8 mouse cellular contexts compared by ENCODE assay signal in the genomic region with DNA sequence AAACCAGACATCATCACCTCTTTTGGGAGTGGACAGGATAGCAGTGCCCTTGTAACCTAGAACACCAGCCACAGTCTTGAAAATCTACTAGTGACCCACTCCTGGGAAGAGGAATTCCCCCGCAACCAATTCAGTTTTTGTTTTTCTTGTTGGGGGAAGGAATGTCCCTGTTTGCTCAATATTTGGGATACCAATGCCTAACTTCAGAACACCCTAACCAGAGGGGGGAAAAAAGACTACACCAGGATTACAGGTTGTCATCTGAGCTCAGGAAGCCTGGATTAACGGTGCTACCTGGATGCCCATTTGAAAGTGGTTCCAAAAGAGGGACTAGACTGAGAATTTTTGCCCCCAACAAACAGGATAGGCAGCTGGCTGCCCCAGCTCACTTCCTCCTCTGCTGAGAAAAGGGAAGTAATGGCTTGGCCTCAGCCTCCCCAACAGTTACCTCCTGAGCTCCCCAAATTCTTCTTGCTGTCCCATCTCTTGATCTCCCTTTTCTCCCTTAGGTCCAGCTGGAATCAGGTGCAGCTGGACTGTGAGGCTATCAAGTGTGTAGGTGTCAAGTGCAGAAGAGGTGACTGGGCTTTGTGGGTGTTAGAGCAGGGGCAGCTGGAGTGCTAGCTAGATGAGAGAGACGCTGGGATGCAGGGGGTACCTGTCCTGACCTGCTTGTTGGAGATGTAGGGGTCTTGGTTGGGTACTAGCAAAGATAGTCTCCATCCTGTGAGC. TPM values are rescaled to one million over a fixed set of nuclear protein-coding genes. Genes with fewer than 3 reads are reported as not detected.
DNase-seq lines count a peak whose midpoint lies in the region; ATAC-seq lines count a peak whose summit lies in the region.

No protein-coding gene starts in this region.

- ATAC-seq in kidney, embryonic 15.5 days (replicated peaks; ENCODE audit: low FRiP score) = no peak
- ATAC-seq in embryonic facial prominence, embryonic 14.5 days (ENCODE audit: low read depth) = no peak
- ATAC-seq in neural tube, embryonic 13.5 days (ENCODE audit: low read depth) = no peak
- no peak for ATAC-seq in megakaryocyte-erythroid progenitor cell, adult 5-6 weeks (replicated peaks; ENCODE audit: low FRiP score, low TSS enrichment, poor library complexity, severe bottlenecking)

- H3K4me1 ChIP-seq in kidney, embryonic 15.5 days = peaks cover 33% of the 10 kb centered on the region
- H3K4me1 ChIP-seq in embryonic facial prominence, embryonic 14.5 days (ENCODE audit: control insufficient read depth, insufficient read depth, low read length) = peaks cover 9% of the 10 kb centered on the region; the same call in 1 of the 2 replicates
- peaks cover 49% of the 10 kb centered on the region for H3K4me1 ChIP-seq in limb, embryonic 10.5 days
- H3K4me1 ChIP-seq in neural tube, embryonic 13.5 days (replicated peaks) = peaks cover 24% of the 10 kb centered on the region

- H3K27me3 ChIP-seq in kidney, embryonic 15.5 days = peaks cover 32% of the 10 kb centered on the region
- H3K27me3 ChIP-seq in embryonic facial prominence, embryonic 14.5 days (replicated peaks; ENCODE audit: control insufficient read depth, insufficient read depth, low read length) = peaks cover 12% of the 10 kb centered on the region
- H3K27me3 ChIP-seq in limb, embryonic 10.5 days (ENCODE audit: low read depth, poor library complexity, severe bottlenecking) = peaks cover 43% of the 10 kb centered on the region
- H3K27me3 ChIP-seq in neural tube, embryonic 13.5 days = peaks cover 14% of the 10 kb centered on the region

- H3K9me3 ChIP-seq in kidney, embryonic 15.5 days (replicated peaks) = no peaks in the 10 kb centered on the region
- H3K9me3 ChIP-seq in embryonic facial prominence, embryonic 14.5 days (ENCODE audit: control insufficient read depth, low read length) = no peaks in the 10 kb centered on the region
- H3K9me3 ChIP-seq in limb, embryonic 10.5 days (replicated peaks) = no peaks in the 10 kb centered on the region
- H3K9me3 ChIP-seq in neural tube, embryonic 13.5 days = no peaks in the 10 kb centered on the region

- H3K4me3 ChIP-seq in kidney, embryonic 15.5 days (replicated peaks) = peak overlapping the region; percentile 59
- H3K4me3 ChIP-seq in embryonic facial prominence, embryonic 14.5 days (ENCODE audit: low read depth, low read length) = peak overlapping the region; percentile 48
- peak overlapping the region; percentile 68 for H3K4me3 ChIP-seq in limb, embryonic 10.5 days
- peak overlapping the region; percentile 67 for H3K4me3 ChIP-seq in neural tube, embryonic 13.5 days

- no peak for DNase-seq in kidney, adult 9 months
- no peak for DNase-seq in embryonic facial prominence, embryonic 14.5 days (ENCODE audit: low spot score)
- no peak for DNase-seq in limb, embryonic 10.5 days (ENCODE audit: low spot score)
- no peak for DNase-seq in cerebellum, postnatal 10 days
- DNase-seq in layer of hippocampus, postnatal 10 days (ENCODE audit: low spot score in 2 of 2) = no peak

- no peak overlapping the region for H3K27ac ChIP-seq in kidney, embryonic 15.5 days
- no peak overlapping the region for H3K27ac ChIP-seq in embryonic facial prominence, embryonic 14.5 days (replicated peaks; ENCODE audit: low read depth, low read length)
- H3K27ac ChIP-seq in limb, embryonic 10.5 days = no peak overlapping the region
- no peak overlapping the region for H3K27ac ChIP-seq in neural tube, embryonic 13.5 days (replicated peaks)

- H3K4me2 ChIP-seq in kidney, embryonic 15.5 days = peak overlapping the region; percentile 74
- H3K4me2 ChIP-seq in embryonic facial prominence, embryonic 14.5 days (ENCODE audit: low read depth, low read length) = peak overlapping the region; percentile 72
- peak overlapping the region; percentile 97 for H3K4me2 ChIP-seq in neural tube, embryonic 13.5 days

- peak overlapping the region; percentile 49; the same call in 1 of the 2 replicates for H3K9ac ChIP-seq in kidney, embryonic 15.5 days
- peak overlapping the region; percentile 68 for H3K9ac ChIP-seq in embryonic facial prominence, embryonic 14.5 days (ENCODE audit: low read depth, low read length)
- peak overlapping the region; percentile 81; the same call in 1 of the 2 replicates for H3K9ac ChIP-seq in neural tube, embryonic 13.5 days

- WGBS in kidney, embryonic 15.5 days = 69% methylated on average over 3 of the region's 3 CpGs
- whole genome bisulfite sequencing in embryonic facial prominence, embryonic 14.5 days = 66% methylated on average over 3 of the region's 3 CpGs
- 75% methylated on average over 3 of the region's 3 CpGs for WGBS in limb, embryonic 10.5 days
- 73% methylated on average over 3 of the region's 3 CpGs for WGBS in neural tube, embryonic 13.5 days

- H3K36me3 ChIP-seq in kidney, embryonic 15.5 days = no peaks in the 10 kb centered on the region
- no peaks in the 10 kb centered on the region for H3K36me3 ChIP-seq in embryonic facial prominence, embryonic 14.5 days (ENCODE audit: control insufficient read depth, insufficient read depth, low read length)
- H3K36me3 ChIP-seq in limb, embryonic 10.5 days = no peaks in the 10 kb centered on the region
- no peaks in the 10 kb centered on the region for H3K36me3 ChIP-seq in neural tube, embryonic 13.5 days

RNA-seq across cellular contexts. Expression of a gene that starts 1.2 kb away (rescaled TPM):
- polyA plus RNA-seq in kidney, embryonic 15.5 days (2015; fragmentation: Nextera tagmentation; extraction: Ambion mirVana) = 5.3 and 5.7 TPM in 2 replicates
- polyA plus RNA-seq in embryonic facial prominence, embryonic 14.5 days (2014; fragmentation: Nextera tagmentation; extraction: Ambion mirVana) = 4.3 and 4.7 TPM in 2 replicates
- 5.1 and 5.2 TPM in 2 replicates for polyA plus RNA-seq in limb, embryonic 10.5 days (2016; fragmentation: Nextera tagmentation; extraction: Ambion mirVana)
- polyA plus RNA-seq in neural tube, embryonic 13.5 days (2015; fragmentation: Nextera tagmentation; extraction: Ambion mirVana) = 5.3 and 5.6 TPM in 2 replicates
- total RNA-seq in megakaryocyte-erythroid progenitor cell, adult 5-6 weeks (2014; fragmentation: Nextera tagmentation) = 4.2 and 6.0 TPM in 2 replicates
- total RNA-seq in megakaryocyte-erythroid progenitor cell, adult 5-6 weeks (2017) = 3.2 and 3.9 TPM in 2 replicates
- total RNA-seq in layer of hippocampus, postnatal 10 days (2021) = 1 to 10 TPM; 3.5 to 3.9 TPM

RNA-seq across cellular contexts. Expression of a gene that starts 7.0 kb away (rescaled TPM):
- polyA plus RNA-seq in kidney, embryonic 15.5 days (2015; fragmentation: Nextera tagmentation; extraction: Ambion mirVana) = 142 TPM in 2 replicates
- polyA plus RNA-seq in embryonic facial prominence, embryonic 14.5 days (2014; fragmentation: Nextera tagmentation; extraction: Ambion mirVana) = 139 and 143 TPM in 2 replicates
- 102 and 105 TPM in 2 replicates for polyA plus RNA-seq in limb, embryonic 10.5 days (2016; fragmentation: Nextera tagmentation; extraction: Ambion mirVana)
- polyA plus RNA-seq in neural tube, embryonic 13.5 days (2015; fragmentation: Nextera tagmentation; extraction: Ambion mirVana) = 75.0 and 84.2 TPM in 2 replicates
- 46.9 and 74.5 TPM in 2 replicates for total RNA-seq in megakaryocyte-erythroid progenitor cell, adult 5-6 weeks (2014; fragmentation: Nextera tagmentation)
- 27.7 and 60.3 TPM in 2 replicates for total RNA-seq in megakaryocyte-erythroid progenitor cell, adult 5-6 weeks (2017)
- total RNA-seq in layer of hippocampus, postnatal 10 days (2021) = 10 to 100 TPM; 47.4 TPM

RNA-seq across cellular contexts. Expression of a gene that starts 7.2 kb away (rescaled TPM):
- polyA plus RNA-seq in kidney, embryonic 15.5 days (2015; fragmentation: Nextera tagmentation; extraction: Ambion mirVana) = 3.1 and 3.4 TPM in 2 replicates
- polyA plus RNA-seq in embryonic facial prominence, embryonic 14.5 days (2014; fragmentation: Nextera tagmentation; extraction: Ambion mirVana) = 1.7 and 2.8 TPM in 2 replicates
- 4.1 and 6.8 TPM in 2 replicates for polyA plus RNA-seq in limb, embryonic 10.5 days (2016; fragmentation: Nextera tagmentation; extraction: Ambion mirVana)
- polyA plus RNA-seq in neural tube, embryonic 13.5 days (2015; fragmentation: Nextera tagmentation; extraction: Ambion mirVana) = 19.4 and 22.6 TPM in 2 replicates
- not detected in 2 replicates for total RNA-seq in megakaryocyte-erythroid progenitor cell, adult 5-6 weeks (2014; fragmentation: Nextera tagmentation)
- total RNA-seq in megakaryocyte-erythroid progenitor cell, adult 5-6 weeks (2017) = not detected in 2 replicates
- 10 to 100 TPM; 93.2 to 93.7 TPM for total RNA-seq in layer of hippocampus, postnatal 10 days (2021)

RNA-seq across cellular contexts. Expression of a gene that starts 16.4 kb away (rescaled TPM):
- polyA plus RNA-seq in kidney, embryonic 15.5 days (2015; fragmentation: Nextera tagmentation; extraction: Ambion mirVana) = 1,881 and 1,940 TPM in 2 replicates
- polyA plus RNA-seq in embryonic facial prominence, embryonic 14.5 days (2014; fragmentation: Nextera tagmentation; extraction: Ambion mirVana) = 1,431 and 1,467 TPM in 2 replicates
- polyA plus RNA-seq in limb, embryonic 10.5 days (2016; fragmentation: Nextera tagmentation; extraction: Ambion mirVana) = 2,007 and 2,405 TPM in 2 replicates
- 1,589 and 1,622 TPM in 2 replicates for polyA plus RNA-seq in neural tube, embryonic 13.5 days (2015; fragmentation: Nextera tagmentation; extraction: Ambion mirVana)
- total RNA-seq in megakaryocyte-erythroid progenitor cell, adult 5-6 weeks (2014; fragmentation: Nextera tagmentation) = 1,847 and 1,911 TPM in 2 replicates
- total RNA-seq in megakaryocyte-erythroid progenitor cell, adult 5-6 weeks (2017) = 2,660 and 3,319 TPM in 2 replicates
- 1,000 to 10,000 TPM; 1,612 to 1,800 TPM for total RNA-seq in layer of hippocampus, postnatal 10 days (2021)

RNA-seq across cellular contexts. Expression of a gene that starts 33.4 kb away (rescaled TPM):
- 0.14 and 0.22 TPM in 2 replicates for polyA plus RNA-seq in kidney, embryonic 15.5 days (2015; fragmentation: Nextera tagmentation; extraction: Ambion mirVana)
- polyA plus RNA-seq in embryonic facial prominence, embryonic 14.5 days (2014; fragmentation: Nextera tagmentation; extraction: Ambion mirVana) = 0.93 and 2.7 TPM in 2 replicates
- polyA plus RNA-seq in limb, embryonic 10.5 days (2016; fragmentation: Nextera tagmentation; extraction: Ambion mirVana) = 1.4 and 1.5 TPM in 2 replicates
- 3.3 and 3.6 TPM in 2 replicates for polyA plus RNA-seq in neural tube, embryonic 13.5 days (2015; fragmentation: Nextera tagmentation; extraction: Ambion mirVana)
- total RNA-seq in megakaryocyte-erythroid progenitor cell, adult 5-6 weeks (2014; fragmentation: Nextera tagmentation) = not detected in 2 replicates
- total RNA-seq in megakaryocyte-erythroid progenitor cell, adult 5-6 weeks (2017) = not detected in 2 replicates
- total RNA-seq in layer of hippocampus, postnatal 10 days (2021) = under 1 TPM; 0.57 to 0.69 TPM
